Mouse (Mus musculus) kidney, adult 18-20 months (tissue): ENCODE measurements around the gene Mcl1.
"Not testable (repeated sequence)": the region's sequence is repeated elsewhere in the genome, so short reads cannot be mapped to it uniquely, and the experiment has no call there.

Experiments used
- DNase-seq: peaks from one replicate; pipeline ENCODE4 v3.0.0; 2021

Mcl1 gene

GRCm38 (mm10) chr3:95668589-95669308 is 10.2 kb downstream of the Mcl1 start:
- peak; percentile 55 for DNase-seq

- no peak for DNase-seq
These were observed 10.7 kb downstream of the Mcl1 start for GRCm38 (mm10) chr3:95669309-95669665.

DNA sequence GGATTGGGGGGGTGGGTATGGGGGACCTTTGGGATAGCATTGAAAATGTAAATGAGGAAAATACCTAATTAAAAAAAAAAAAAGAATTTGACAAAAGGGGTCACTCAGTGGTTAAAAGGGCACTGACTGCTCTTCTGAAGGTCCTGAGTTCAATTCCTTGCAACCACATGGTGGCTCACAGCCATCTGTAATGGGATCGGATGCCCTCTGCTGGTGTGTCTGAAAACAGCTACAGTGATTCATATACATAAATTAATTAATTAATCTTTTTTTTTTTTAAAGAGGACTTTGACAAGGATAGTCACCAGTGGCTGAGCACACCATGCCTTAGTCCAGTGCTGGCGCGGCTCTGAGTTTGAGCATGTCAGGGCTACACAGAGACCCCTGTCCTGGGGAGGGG is 11.8 kb downstream of the Mcl1 start:
- not testable (repeated sequence) for DNase-seq

DNA sequence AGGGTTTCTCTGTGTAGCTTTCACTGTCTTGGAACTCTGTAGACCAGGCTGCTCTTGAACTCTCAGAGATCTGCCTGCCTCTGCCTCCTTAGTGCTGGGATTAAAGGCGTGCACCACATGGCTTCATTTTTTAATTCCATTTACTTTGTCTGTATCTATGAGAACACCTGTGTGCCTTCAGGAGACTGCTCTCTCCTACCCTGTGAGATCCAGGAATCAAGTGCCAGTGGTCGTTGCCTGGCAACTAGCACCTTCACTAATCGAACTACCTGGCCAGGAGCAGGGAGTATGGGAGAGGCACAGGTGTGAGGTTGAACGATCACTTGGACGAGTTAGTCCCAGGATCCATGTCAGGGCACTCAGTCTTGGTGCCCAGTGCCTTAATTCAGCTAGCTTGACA is 12.6 kb downstream of the Mcl1 start:
- no peak for DNase-seq

- DNase-seq, result no peak
These were observed 13.9 kb downstream of the Mcl1 start for GRCm38 (mm10) chr3:95672461-95672860.

- DNase-seq, result no peak
These were observed 14.5 kb downstream of the Mcl1 start for GRCm38 (mm10) chr3:95672861-95673706.

DNA sequence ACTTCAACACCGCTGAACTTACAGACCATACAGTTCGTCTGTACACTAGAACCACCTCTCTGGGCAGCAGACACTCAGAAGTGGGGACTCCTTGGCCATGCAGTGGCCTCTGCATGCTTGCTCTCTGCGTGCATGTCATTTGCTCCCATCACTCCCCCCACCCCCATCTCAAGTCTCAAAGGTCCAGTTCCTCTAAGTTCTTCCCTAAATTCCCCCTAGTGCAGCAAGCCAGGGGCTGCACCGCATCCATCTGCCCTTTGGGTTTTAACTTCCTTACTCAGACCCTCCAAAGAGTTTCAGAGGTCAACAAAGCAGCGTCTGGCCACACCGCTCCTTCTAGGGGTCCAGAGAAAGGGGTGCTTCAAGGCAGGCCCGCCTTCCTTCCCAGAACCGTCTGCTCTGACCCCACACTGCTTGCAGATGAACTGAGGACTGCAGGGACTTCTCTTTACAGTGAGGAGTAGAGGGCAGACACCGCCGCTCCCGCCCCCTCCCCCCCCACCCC is 15.2 kb downstream of the Mcl1 start:
- no peak for DNase-seq

DNA sequence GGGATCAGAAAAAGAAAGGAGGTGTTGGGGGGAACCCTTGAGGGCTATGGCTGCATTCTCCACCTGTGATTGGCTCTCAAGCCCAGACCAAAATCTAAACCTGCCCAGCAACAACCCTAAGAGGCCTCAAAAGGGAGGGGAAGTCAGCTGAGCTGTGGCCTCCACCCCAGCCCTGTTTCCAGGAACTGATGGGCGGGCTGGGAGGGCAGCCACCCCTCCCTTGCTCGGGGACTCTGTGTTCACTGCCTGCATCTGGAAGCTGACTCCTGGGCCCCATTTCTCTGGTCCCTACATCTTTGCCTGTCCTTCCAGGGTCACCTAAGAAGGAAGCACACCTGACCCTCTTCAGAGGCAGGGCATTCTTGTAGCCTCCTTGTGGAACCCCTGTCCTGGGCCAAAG is 15.6 kb downstream of the Mcl1 start:
- DNase-seq, result peak; percentile 74

DNA sequence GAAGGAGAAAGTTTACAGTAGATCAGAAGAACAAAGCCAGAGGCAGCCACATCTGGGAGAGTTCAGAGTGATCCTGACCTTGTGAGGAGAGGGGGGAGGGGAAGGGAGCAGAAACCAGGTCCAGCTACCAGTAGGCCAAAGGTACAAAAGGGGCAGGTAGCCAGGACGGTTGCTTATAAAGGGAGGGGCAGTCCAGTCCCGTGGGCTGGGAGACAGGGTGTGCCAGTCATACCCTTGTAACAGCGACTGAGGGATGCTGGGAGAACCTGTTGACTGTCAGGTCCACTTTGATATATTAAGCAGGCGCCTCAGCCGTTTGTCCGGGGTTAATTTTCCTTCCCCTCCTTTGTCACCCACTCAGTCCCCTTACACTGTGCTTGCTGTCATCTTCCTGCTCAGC is 16.2 kb downstream of the Mcl1 start:
- peak; percentile 66 for DNase-seq

GRCm38 (mm10) chr3:95675301-95676092 is 16.9 kb downstream of the Mcl1 start:
- DNase-seq, result peak; percentile 88

- peak; percentile 82 for DNase-seq
These were observed 18.3 kb downstream of the Mcl1 start for GRCm38 (mm10) chr3:95676745-95677419.

- DNase-seq, result no peak
These were observed 19.0 kb downstream of the Mcl1 start for GRCm38 (mm10) chr3:95677420-95678090.

GRCm38 (mm10) chr3:95679551-95679950 is 21.0 kb downstream of the Mcl1 start:
- no peak for DNase-seq

DNA sequence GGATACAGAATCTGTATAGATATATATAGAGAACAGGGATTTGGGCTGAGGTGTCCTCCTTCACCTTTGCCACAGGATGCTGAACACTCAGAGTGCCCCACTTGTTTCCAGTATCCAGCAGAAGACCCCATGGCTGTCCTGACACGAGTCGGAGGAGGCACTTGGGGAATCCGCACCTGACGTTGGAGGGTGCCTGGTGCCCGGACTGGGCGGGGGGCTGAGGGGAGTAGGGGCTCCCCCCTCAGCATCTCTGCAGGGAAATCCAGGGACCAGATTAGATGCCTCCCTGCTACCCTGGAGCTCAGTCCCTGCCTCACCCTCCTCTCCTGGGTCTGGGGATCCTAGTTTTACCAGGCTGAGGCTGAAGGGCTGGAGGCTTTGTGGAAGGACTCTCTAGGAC is 22.1 kb downstream of the Mcl1 start:
- DNase-seq, result no peak

- no peak for DNase-seq
These were observed 22.8 kb downstream of the Mcl1 start for GRCm38 (mm10) chr3:95681365-95681764.

DNA sequence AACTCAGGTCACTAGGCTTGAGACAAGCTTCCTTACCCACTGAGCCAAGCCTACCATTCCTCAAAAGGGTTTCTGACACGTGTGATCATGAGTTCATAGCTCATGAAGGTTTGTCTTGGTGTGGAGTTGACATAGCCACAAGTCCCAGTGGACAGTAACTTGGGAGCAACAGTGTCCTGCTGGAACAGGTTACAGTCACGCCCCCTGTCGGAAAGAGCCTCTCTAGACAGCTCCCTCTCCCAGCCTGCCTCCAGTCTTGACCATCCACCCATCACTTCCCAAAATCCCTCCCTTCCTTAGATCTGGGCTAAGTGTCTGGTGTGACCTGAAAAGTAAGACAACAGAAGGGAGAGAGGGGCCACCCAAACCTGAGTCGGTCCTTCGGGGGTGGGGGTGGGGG is 24.3 kb downstream of the Mcl1 start:
- no peak for DNase-seq

GRCm38 (mm10) chr3:95684846-95685245 is 26.3 kb downstream of the Mcl1 start:
- no peak for DNase-seq

- DNase-seq, result no peak
These were observed 26.7 kb downstream of the Mcl1 start for GRCm38 (mm10) chr3:95685301-95685700.

- DNase-seq, result no peak
These were observed 27.1 kb downstream of the Mcl1 start for GRCm38 (mm10) chr3:95685701-95686100.

- no peak for DNase-seq
These were observed 28.0 kb downstream of the Mcl1 start for GRCm38 (mm10) chr3:95686492-95687167.

- DNase-seq, result no peak
These were observed 28.6 kb downstream of the Mcl1 start for GRCm38 (mm10) chr3:95687168-95687523.
